Mouse (Mus musculus): Measurements from ENCODE around the gene Tns4.

Tns4 gene

GRCm38 (mm10) chr11:99089077-99089601 is at the start of gene Tns4:
Gene Tns4, minus strand, starts transcription at chr11:99089306.
- TF ChIP-seq GATA4 (IDR thresholded peaks at IDR 0.05; ENCODE audit: insufficient replicate concordance, low read length), result no peak

GRCm38 (mm10) chr11:99137385-99137784 is 48.3 kb upstream of the Tns4 start:
- no peak for TF ChIP-seq GATA4 (IDR thresholded peaks at IDR 0.05; ENCODE audit: insufficient replicate concordance, low read length)

GRCm38 (mm10) chr11:99136961-99137360 is 47.9 kb upstream of the Tns4 start:
- TF ChIP-seq GATA4 (IDR thresholded peaks at IDR 0.05; ENCODE audit: insufficient replicate concordance, low read length), result no peak

GRCm38 (mm10) chr11:99136361-99136760 is 47.3 kb upstream of the Tns4 start:
- TF ChIP-seq GATA4 (IDR thresholded peaks at IDR 0.05; ENCODE audit: insufficient replicate concordance, low read length), result no peak

- no peak for TF ChIP-seq GATA4 (IDR thresholded peaks at IDR 0.05; ENCODE audit: insufficient replicate concordance, low read length)
Measured at GRCm38 (mm10) chr11:99135047-99135440, 45.9 kb upstream of the Tns4 start.

GRCm38 (mm10) chr11:99134266-99135046 is 45.4 kb upstream of the Tns4 start:
- no peak for TF ChIP-seq GATA4 (IDR thresholded peaks at IDR 0.05; ENCODE audit: insufficient replicate concordance, low read length)

GRCm38 (mm10) chr11:99133285-99133897 is 44.3 kb upstream of the Tns4 start:
- TF ChIP-seq GATA4 (IDR thresholded peaks at IDR 0.05; ENCODE audit: insufficient replicate concordance, low read length), result no peak

- no peak for TF ChIP-seq GATA4 (IDR thresholded peaks at IDR 0.05; ENCODE audit: insufficient replicate concordance, low read length)
Measured at GRCm38 (mm10) chr11:99132091-99132730, 43.1 kb upstream of the Tns4 start.

GRCm38 (mm10) chr11:99131463-99131840 is 42.3 kb upstream of the Tns4 start:
- TF ChIP-seq GATA4 (IDR thresholded peaks at IDR 0.05; ENCODE audit: insufficient replicate concordance, low read length), result no peak

- no peak for TF ChIP-seq GATA4 (IDR thresholded peaks at IDR 0.05; ENCODE audit: insufficient replicate concordance, low read length)
Measured at GRCm38 (mm10) chr11:99130736-99131462, 41.8 kb upstream of the Tns4 start.

GRCm38 (mm10) chr11:99129287-99129686 is 40.2 kb upstream of the Tns4 start:
- TF ChIP-seq GATA4 (IDR thresholded peaks at IDR 0.05; ENCODE audit: insufficient replicate concordance, low read length), result no peak

- no peak for TF ChIP-seq GATA4 (IDR thresholded peaks at IDR 0.05; ENCODE audit: insufficient replicate concordance, low read length)
Measured at GRCm38 (mm10) chr11:99127785-99128682, 38.9 kb upstream of the Tns4 start.

- TF ChIP-seq GATA4 (IDR thresholded peaks at IDR 0.05; ENCODE audit: insufficient replicate concordance, low read length), result peak; percentile 69; the same call in 1 of the 2 replicates
Measured at GRCm38 (mm10) chr11:99126482-99127253, 37.6 kb upstream of the Tns4 start.

Data from liver, adult (tissue).